Mouse (Mus musculus) testis, adult 2 months (tissue): ENCODE measurements around the gene Olfr616.

ENCODE experiments used
- CTCF ChIP-seq: fragments of 200-500 bp; IDR thresholded peaks from 2 replicates; pipeline ENCODE4 v1.5.1; 2012; ENCODE audit warnings: low read depth, mild to moderate bottlenecking, inconsistent platforms, low read length, moderate library complexity; ENCODE audit not compliant: control insufficient read depth, insufficient read depth, insufficient replicate concordance
- POLR2A ChIP-seq: fragments of 200-500 bp; IDR thresholded peaks from 2 replicates; pipeline ENCODE4 v1.6.1; 2012; ENCODE audit warnings: low read depth, mild to moderate bottlenecking, inconsistent platforms, low read length, moderate library complexity; ENCODE audit not compliant: control insufficient read depth

- TF ChIP-seq POLR2A (no peak), CTCF (no peak)
Measured at GRCm38 (mm10) chr7:103607425-103607824, 38.5 kb upstream of the Olfr616 start.
